ENCODE assay signal across 8 mouse cellular contexts in the genomic region with DNA sequence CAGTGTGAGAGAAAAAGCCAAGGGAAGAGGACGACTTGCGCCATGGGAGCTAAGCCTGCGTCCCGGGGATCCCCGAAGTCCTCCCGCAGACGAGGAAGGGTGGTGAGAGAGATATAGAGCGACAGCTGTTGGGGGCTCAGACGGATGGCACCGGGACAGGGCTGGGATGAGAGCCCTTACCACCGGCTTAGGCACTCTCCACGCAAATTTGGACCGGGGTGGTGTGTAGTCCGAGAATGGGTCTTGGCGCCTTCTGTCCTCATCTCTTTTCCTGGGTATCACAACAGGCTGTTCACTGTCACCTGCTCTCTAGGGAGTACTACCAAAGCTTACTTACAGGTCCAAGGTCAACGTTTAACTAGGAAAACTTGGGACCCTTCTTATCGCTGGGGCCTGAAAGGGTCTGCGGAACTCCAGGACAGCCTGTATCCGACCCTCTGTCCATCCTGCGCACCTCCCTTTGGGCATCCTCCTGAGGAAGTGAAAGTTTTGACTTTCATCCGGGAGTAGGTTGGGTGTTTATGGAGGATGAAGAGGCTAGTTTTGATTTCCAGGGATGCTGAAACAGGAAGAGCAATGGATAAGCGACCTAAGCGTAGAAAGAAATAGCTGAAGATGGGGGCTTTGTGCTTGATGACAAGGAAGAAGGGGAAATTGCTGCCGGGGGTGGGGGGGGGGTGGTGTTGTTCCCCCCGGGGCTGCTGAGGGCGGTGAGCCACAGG. TPM values are rescaled to one million over a fixed set of nuclear protein-coding genes. Genes with fewer than 3 reads are reported as not detected.
DNase-seq lines count a peak whose midpoint lies in the region; ATAC-seq and TF ChIP-seq lines count a peak whose summit lies in the region.

No protein-coding gene starts in this region.

- peaks cover 33% of the 10 kb centered on the region for H3K27me3 ChIP-seq in lung, embryonic 16.5 days (ENCODE audit: control insufficient read depth, insufficient read depth, low read depth, low read length)
- no peaks in the 10 kb centered on the region for H3K27me3 ChIP-seq in hindbrain, postnatal 0 days (ENCODE audit: insufficient read depth, low read length)

- H3K4me1 ChIP-seq in lung, embryonic 16.5 days (replicated peaks; ENCODE audit: control insufficient read depth, insufficient read depth, low read length), result peaks cover 5% of the 10 kb centered on the region; the same call in 1 of the 2 replicates
- H3K4me1 ChIP-seq in hindbrain, postnatal 0 days (ENCODE audit: insufficient read depth, low read length), result peaks cover 8% of the 10 kb centered on the region; the same call in 1 of the 2 replicates

- no peak for ATAC-seq in lung, embryonic 16.5 days (ENCODE audit: low read depth)
- peak; percentile 10 for ATAC-seq in hindbrain, postnatal 0 days

- H3K27ac ChIP-seq in lung, embryonic 16.5 days (ENCODE audit: low read length), result no peak overlapping the region
- H3K27ac ChIP-seq in hindbrain, postnatal 0 days, result no peak overlapping the region

- peak overlapping the region; percentile 51 for H3K4me3 ChIP-seq in lung, embryonic 16.5 days (ENCODE audit: low read length)
- H3K4me3 ChIP-seq in hindbrain, postnatal 0 days (ENCODE audit: low read length), result peak overlapping the region; percentile 58

- peak overlapping the region; percentile 14; the same call in 1 of the 2 replicates for H3K9ac ChIP-seq in lung, embryonic 16.5 days (ENCODE audit: low read length)
- peak overlapping the region; percentile 37; the same call in 1 of the 2 replicates for H3K9ac ChIP-seq in hindbrain, postnatal 0 days (replicated peaks; ENCODE audit: low read length)

- DNase-seq in lung, postnatal 14 days, result no peak
- peak; percentile 23 to 31 for DNase-seq in cerebellum, postnatal 36 days
- DNase-seq in hindbrain, postnatal 0 days (ENCODE audit: low spot score), result peak; percentile 14
- peak; percentile 75 for DNase-seq in neural tube, embryonic 10.5 days (ENCODE audit: extremely low spot score, low spot score)
- no peak for DNase-seq in adrenal gland, postnatal 10 days
- no peak for DNase-seq in thymus, postnatal 4 days
- DNase-seq in urinary bladder, postnatal 14 days (ENCODE audit: low spot score), result no peak

- H3K36me3 ChIP-seq in lung, embryonic 16.5 days (ENCODE audit: control insufficient read depth, insufficient read depth, low read length), result no peaks in the 10 kb centered on the region
- H3K36me3 ChIP-seq in hindbrain, postnatal 0 days (ENCODE audit: insufficient read depth, low read length), result no peaks in the 10 kb centered on the region

- WGBS in lung, embryonic 16.5 days, result 0% methylated on average over 26 of the region's 26 CpGs
- WGBS in hindbrain, postnatal 0 days, result under 1% methylated on average over 26 of the region's 26 CpGs

- H3K4me2 ChIP-seq in lung, embryonic 16.5 days (ENCODE audit: low read depth, low read length), result peak overlapping the region; percentile 69
- peak overlapping the region; percentile 76 for H3K4me2 ChIP-seq in hindbrain, postnatal 0 days (ENCODE audit: low read depth, low read length)

- H3K9me3 ChIP-seq in lung, embryonic 16.5 days (ENCODE audit: control insufficient read depth, low read length), result no peaks in the 10 kb centered on the region
- H3K9me3 ChIP-seq in hindbrain, postnatal 0 days (ENCODE audit: low read length), result no peaks in the 10 kb centered on the region

- no peak for TF ChIP-seq CTCF in hindbrain, postnatal 0 days (IDR thresholded peaks at IDR 0.05; ENCODE audit: low read depth)

RNA-seq across cellular contexts. Expression of a gene that starts 19.8 kb away (rescaled TPM):
- polyA plus RNA-seq in lung, embryonic 16.5 days (2015; fragmentation: Nextera tagmentation; extraction: Ambion mirVana), result 0.58 and 0.79 TPM in 2 replicates
- total RNA-seq in hindbrain, postnatal 0 days (2014; rRNA removed), result 3.9 and 5.6 TPM in 2 replicates
- polyA plus RNA-seq in hindbrain, postnatal 0 days (2015; fragmentation: Nextera tagmentation; extraction: Ambion mirVana), result 6.8 and 7.6 TPM in 2 replicates
- under 1 TPM; 0.24 to 0.63 TPM for total RNA-seq in adrenal gland, postnatal 10 days (2021)

Comparison
In these comparisons a context has a peak if more than half of its experiments do, and no peak if none do; other contexts are left out.
1. DNase-seq: peak in cerebellum, postnatal 36 days (2 of 2), hindbrain, postnatal 0 days (single experiment) and neural tube, embryonic 10.5 days (single experiment); none in lung, postnatal 14 days (single experiment), adrenal gland, postnatal 10 days (single experiment), thymus, postnatal 4 days (single experiment) and urinary bladder, postnatal 14 days (single experiment).